Mouse (Mus musculus) embryonic facial prominence, embryonic 11.5 days (tissue): ENCODE results near the gene Tmem45b. TPM values are rescaled to one million over a fixed set of nuclear protein-coding genes. Genes with fewer than 3 reads are reported as not detected.
"Not testable (repeated sequence)": the region's sequence is repeated elsewhere in the genome, so short reads cannot be mapped to it uniquely, and the experiment has no call there.

Experiments
- ATAC-seq: fragments of 200-750 bp; cut with Nextera tagmentation; replicated peaks from 2 replicates; pipeline ENCODE4 v1.8.0; 2017; ENCODE audit warnings: low read depth; ENCODE audit not compliant: insufficient number of reproducible peaks, low FRiP score, low TSS enrichment
- DNase-seq: peaks from one replicate; pipeline ENCODE4 v3.0.0-alpha.2; 2015; ENCODE audit warnings: low spot score
- H3K27ac ChIP-seq: fragments of 300-500 bp; sonication (generic); replicated peaks from 2 replicates; pipeline ENCODE4 v1.5.1; 2014; ENCODE audit warnings: mild to moderate bottlenecking, low read depth, low read length, control low read depth
- H3K27me3 ChIP-seq: fragments of 300-500 bp; sonication (generic); 2 replicates; pipeline ENCODE4 v1.6.1; 2014; ENCODE audit warnings: mild to moderate bottlenecking, low read length, moderate library complexity, mixed read lengths; ENCODE audit not compliant: control insufficient read depth, insufficient read depth
- H3K36me3 ChIP-seq: fragments of 300-500 bp; sonication (generic); replicated peaks from 2 replicates; pipeline ENCODE4 v1.6.1; 2014; ENCODE audit warnings: low read depth, mild to moderate bottlenecking, low read length, moderate library complexity, mixed read lengths; ENCODE audit not compliant: control insufficient read depth, insufficient read depth
- H3K4me1 ChIP-seq: fragments of 300-500 bp; sonication (generic); 2 replicates; pipeline ENCODE4 v1.6.1; 2014; ENCODE audit warnings: low read length, mixed read lengths; ENCODE audit not compliant: control insufficient read depth, insufficient read depth
- H3K4me2 ChIP-seq: fragments of 300-500 bp; sonication (generic); 2 replicates; pipeline ENCODE4 v1.6.1; 2014; ENCODE audit warnings: low read depth, mild to moderate bottlenecking, control low read depth, low read length, moderate library complexity
- H3K4me3 ChIP-seq: fragments of 300-500 bp; sonication (generic); 2 replicates; pipeline ENCODE4 v1.5.1; 2014; ENCODE audit warnings: low read depth, low read length, control low read depth
- H3K9ac ChIP-seq: fragments of 300-500 bp; sonication (generic); replicated peaks from 2 replicates; pipeline ENCODE4 v1.6.1; 2014; ENCODE audit warnings: mild to moderate bottlenecking, control low read depth, low read length
- H3K9me3 ChIP-seq: fragments of 300-500 bp; sonication (generic); replicated peaks from 2 replicates; pipeline ENCODE4 v1.6.1; 2016; ENCODE audit warnings: mild to moderate bottlenecking, low read length, inconsistent platforms, mixed read lengths; ENCODE audit not compliant: control insufficient read depth
- WGBS: fragments of 180-500 bp; shearing (Covaris S2); extraction: QIAGEN DNeasy Blood & Tissue Kit; methylation state at CpG from one replicate; pipeline ENCODE4 v1.1.7; 2014; 5-methylcytosine and 5-hydroxymethylcytosine counted together
- polyA plus RNA-seq: library from polyadenylated mRNA; unstranded; fragments of >200 nt; fragmentation: Nextera tagmentation; extraction: Ambion mirVana; gene quantifications from 2 replicates; pipeline ENCODE4 v1.2.1, GENCODE M21; 2014

The Tmem45b gene
- 0.11 and 0.26 TPM in 2 replicates for polyA plus RNA-seq

GRCm38 (mm10) chr9:31463692-31464474 lies at the start of gene Tmem45b:
Gene Tmem45b (minus strand): TSS chr9:31464462.
- Histone ChIP-seq H3K4me2 (peak within 1 kb of the TSS; percentile 38), H3K9me3 (no peaks in the 10 kb centered on the region), H3K27me3 (peaks cover 19% of the 10 kb centered on the region), H3K4me1 (no peaks in the 10 kb centered on the region; the same call in none of the 2 replicates), H3K36me3 (no peaks in the 10 kb centered on the region), H3K4me3 (no peak within 1 kb of the TSS), H3K9ac (no peak within 1 kb of the TSS; the same call in 1 of the 2 replicates), H3K27ac (no peak within 1 kb of the TSS)
- 6% methylated on average over 33 of the region's 33 CpGs for WGBS
- ATAC-seq (no peak), DNase-seq (no peak)

DNA sequence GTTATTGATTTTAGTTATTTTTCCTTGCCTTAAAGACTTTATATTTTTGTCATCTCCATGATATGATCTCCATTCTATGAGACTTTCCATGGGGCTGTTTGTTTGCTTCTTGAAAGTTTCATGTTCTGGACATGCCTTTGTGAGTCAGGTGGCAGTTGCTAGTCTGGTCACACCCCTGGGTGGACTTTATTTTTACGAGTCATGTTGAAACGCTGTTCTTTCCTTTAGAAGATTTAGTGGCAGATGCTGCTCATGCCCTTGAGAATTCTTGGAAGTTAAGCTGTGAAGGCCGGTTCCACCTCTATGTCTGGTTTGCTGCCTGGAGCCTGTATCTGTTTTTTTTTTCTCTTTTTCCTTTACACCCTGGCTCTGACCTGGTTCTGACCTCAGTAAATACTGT lies 43.9 kb upstream of the Tmem45b start:
- Histone ChIP-seq H3K36me3 (no peaks in the 10 kb centered on the region), H3K9ac (no peak overlapping the region), H3K4me3 (no peak overlapping the region), H3K9me3 (no peaks in the 10 kb centered on the region), H3K4me2 (no peak overlapping the region), H3K27me3 (no peaks in the 10 kb centered on the region), H3K4me1 (no peaks in the 10 kb centered on the region), H3K27ac (no peak overlapping the region)
- WGBS: 79% methylated on average over 3 of the region's 3 CpGs
- ATAC-seq (no peak), DNase-seq (no peak)

- H3K4me3 ChIP-seq, H3K27ac ChIP-seq, H3K27me3 ChIP-seq, H3K36me3 ChIP-seq, H3K4me2 ChIP-seq, DNase-seq, H3K4me1 ChIP-seq, H3K9me3 ChIP-seq, ATAC-seq, H3K9ac ChIP-seq: not testable (repeated sequence)
- 78% methylated on average over 1 of the region's 1 CpGs for WGBS
Measured at GRCm38 (mm10) chr9:31501221-31501620, 37.0 kb upstream of the Tmem45b start.

DNA sequence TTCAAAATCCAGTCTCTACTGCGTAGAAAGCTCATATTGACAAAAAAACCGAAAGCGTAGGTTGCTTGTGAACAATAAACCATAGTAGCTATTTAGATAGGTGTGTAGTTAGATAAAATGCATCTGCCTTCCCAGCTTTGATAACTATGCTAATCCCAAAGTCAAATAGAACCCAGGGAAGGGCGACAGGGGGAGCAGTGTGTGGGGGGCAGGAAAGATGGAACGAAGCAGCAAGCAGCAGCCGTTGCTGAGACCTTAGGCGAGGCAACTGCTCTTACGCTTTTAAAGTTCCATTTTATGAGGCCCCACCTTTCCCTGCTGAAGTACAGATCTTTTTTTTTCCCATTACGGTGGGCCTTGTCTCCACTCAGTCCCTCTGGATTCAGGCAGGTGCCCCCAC lies 1.1 kb downstream of the Tmem45b start:
- Histone ChIP-seq H3K4me3 (no peak overlapping the region), H3K9me3 (no peaks in the 10 kb centered on the region), H3K4me2 (no peak overlapping the region), H3K27ac (no peak overlapping the region), H3K9ac (no peak overlapping the region), H3K27me3 (peaks cover 19% of the 10 kb centered on the region), H3K4me1 (no peaks in the 10 kb centered on the region; the same call in none of the 2 replicates), H3K36me3 (no peaks in the 10 kb centered on the region)
- 49% methylated on average over 9 of the region's 9 CpGs for WGBS
- ATAC-seq (no peak), DNase-seq (no peak)

DNA sequence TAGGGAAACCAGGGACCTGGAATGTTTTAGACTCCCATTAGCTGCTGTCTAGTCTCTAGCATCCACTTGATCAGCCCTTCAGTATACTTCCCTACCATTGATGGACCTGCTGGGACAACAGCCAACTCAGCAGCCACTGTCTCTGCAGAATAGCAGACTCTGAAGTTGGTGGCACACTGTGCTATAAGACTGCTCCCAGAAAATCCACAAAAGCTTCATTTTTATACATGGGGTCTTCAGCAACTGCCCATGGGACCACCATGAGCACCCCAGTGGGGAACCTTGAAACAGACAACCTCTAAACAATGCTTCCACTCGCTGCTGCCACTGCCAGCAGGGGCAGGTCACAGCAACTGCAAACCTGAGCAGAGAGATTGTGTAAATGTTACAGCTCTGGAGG lies 9.9 kb downstream of the Tmem45b start:
- H3K9me3 ChIP-seq: no peaks in the 10 kb centered on the region
- H3K9ac ChIP-seq: no peak overlapping the region
- no peaks in the 10 kb centered on the region for H3K27me3 ChIP-seq
- 56% methylated on average over 1 of the region's 1 CpGs for WGBS
- no peak for ATAC-seq
- no peak for DNase-seq
- H3K36me3 ChIP-seq: no peaks in the 10 kb centered on the region
- H3K27ac ChIP-seq: no peak overlapping the region
- no peak overlapping the region for H3K4me2 ChIP-seq
- H3K4me3 ChIP-seq: no peak overlapping the region
- no peaks in the 10 kb centered on the region for H3K4me1 ChIP-seq

DNA sequence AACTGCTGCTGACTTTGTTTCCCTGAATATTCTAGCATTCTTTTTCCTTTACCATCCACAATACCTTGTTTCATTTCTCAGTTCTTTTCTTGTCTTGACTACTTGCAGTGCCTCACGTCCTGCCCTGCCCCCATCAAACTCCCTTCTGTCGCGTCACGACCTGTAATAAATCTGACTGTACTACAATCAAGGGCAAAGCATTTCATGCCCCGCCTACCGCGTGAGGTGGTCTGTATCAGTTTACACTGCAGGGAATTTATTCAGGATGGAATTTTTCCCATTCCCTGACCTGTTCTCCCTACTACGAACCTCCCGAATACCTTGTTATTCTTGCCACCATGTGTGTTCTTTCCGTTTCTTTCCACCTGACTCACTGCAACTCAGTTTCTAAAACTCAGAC lies 12.1 kb downstream of the Tmem45b start:
- 62% methylated on average over 10 of the region's 10 CpGs for WGBS
- H3K9ac ChIP-seq: no peak overlapping the region

DNA sequence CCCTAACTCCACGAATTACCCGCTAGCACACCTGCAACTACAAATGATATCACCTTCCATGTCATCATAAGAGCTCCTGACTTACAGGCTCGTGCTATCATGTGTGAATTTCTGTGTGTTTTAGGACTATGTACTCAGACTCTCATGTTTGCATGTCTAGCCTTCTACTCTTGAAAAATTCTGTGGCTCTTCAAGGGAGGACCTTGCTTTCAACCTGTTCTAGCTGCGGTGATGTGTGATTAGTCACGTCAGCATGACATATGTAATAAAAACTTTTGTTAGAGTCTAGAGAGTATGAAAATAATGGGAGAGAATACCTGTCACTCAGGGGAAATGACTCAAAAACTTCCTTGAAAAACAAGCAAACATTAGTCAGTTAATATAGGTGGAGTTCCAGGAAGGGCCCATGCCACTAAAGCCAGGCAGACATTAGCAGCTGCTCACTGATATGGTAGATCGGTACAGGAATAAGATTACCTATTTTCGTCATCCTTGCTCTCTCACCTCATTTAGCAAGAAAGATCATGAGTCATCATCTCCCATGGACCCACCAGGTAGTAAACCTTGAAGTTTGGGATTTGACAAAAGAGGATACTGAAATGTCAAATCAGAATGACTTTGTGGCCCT lies 15.0 kb downstream of the Tmem45b start:
- H3K4me3 ChIP-seq: no peak overlapping the region
- ATAC-seq: no peak
- 90% methylated on average over 7 of the region's 7 CpGs for WGBS
- H3K4me2 ChIP-seq: no peak overlapping the region
- no peak for DNase-seq
- H3K4me1 ChIP-seq: no peaks in the 10 kb centered on the region
- H3K27ac ChIP-seq: no peak overlapping the region
- no peak overlapping the region for H3K9ac ChIP-seq
- no peaks in the 10 kb centered on the region for H3K27me3 ChIP-seq
- H3K36me3 ChIP-seq: no peaks in the 10 kb centered on the region
- no peaks in the 10 kb centered on the region for H3K9me3 ChIP-seq

More for the DNA sequence above, 12.1 kb downstream of the Tmem45b start:
- Histone ChIP-seq H3K9me3 (no peaks in the 10 kb centered on the region), H3K27me3 (no peaks in the 10 kb centered on the region), H3K36me3 (no peaks in the 10 kb centered on the region), H3K27ac (no peak overlapping the region), H3K4me1 (no peaks in the 10 kb centered on the region), H3K4me2 (no peak overlapping the region), H3K4me3 (no peak overlapping the region)
- ATAC-seq: no peak
- DNase-seq: no peak

DNA sequence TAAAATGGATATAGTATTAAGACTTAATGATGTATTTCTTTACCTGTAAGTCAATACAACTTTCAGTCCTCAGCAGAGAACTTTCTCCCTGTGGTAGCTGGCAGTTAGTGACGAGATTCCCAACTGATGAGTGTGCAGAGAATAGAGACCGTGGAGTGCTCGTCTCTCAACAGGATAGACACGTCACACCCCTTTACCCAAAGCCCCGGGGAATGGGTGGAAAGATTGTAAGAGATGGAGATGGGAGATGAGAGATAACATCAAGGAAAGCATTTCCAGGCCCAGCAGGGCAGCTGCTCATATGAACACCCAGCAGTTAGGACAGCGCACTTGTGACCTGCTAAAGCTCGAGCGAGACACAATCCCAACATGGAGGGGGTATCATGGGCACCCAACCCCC lies 20.0 kb downstream of the Tmem45b start:
- H3K9me3 ChIP-seq: no peaks in the 10 kb centered on the region
- ATAC-seq: no peak
- 74% methylated on average over 8 of the region's 8 CpGs for WGBS

More for the DNA sequence above, 20.0 kb downstream of the Tmem45b start:
- Histone ChIP-seq H3K27me3 (no peaks in the 10 kb centered on the region), H3K36me3 (no peaks in the 10 kb centered on the region), H3K9ac (no peak overlapping the region), H3K27ac (no peak overlapping the region), H3K4me3 (no peak overlapping the region), H3K4me2 (no peak overlapping the region), H3K4me1 (no peaks in the 10 kb centered on the region)
- DNase-seq: no peak
